Mouse (Mus musculus) left cerebral cortex, postnatal 36 days (tissue): Measurements from ENCODE around the gene Sos1. TPM values are rescaled to one million over a fixed set of nuclear protein-coding genes. Genes with fewer than 3 reads are reported as not detected.

ENCODE experiments used
- DNase-seq, 2 experiments: peaks; one replicate each; pipeline ENCODE4 v3.0.0; 2021 to 2022; ENCODE audit warnings: low spot score in 2 of 2, mixed read lengths in 1 of 2
- intact Hi-C: fragments of 180-260 bp; cut with DNase I; formaldehyde crosslinking; loops from one replicate; pipeline ENCODE4 v1.15.1; 2025
- total RNA-seq, 2 experiments: library from RNA; stranded (reverse); gene quantifications; 2 replicates each; pipeline ENCODE4 v1.2.3; 2021

Gene Sos1
- total RNA-seq, 2 experiments from 2014 or later, result 29.8 to 33.6 TPM

DNA sequence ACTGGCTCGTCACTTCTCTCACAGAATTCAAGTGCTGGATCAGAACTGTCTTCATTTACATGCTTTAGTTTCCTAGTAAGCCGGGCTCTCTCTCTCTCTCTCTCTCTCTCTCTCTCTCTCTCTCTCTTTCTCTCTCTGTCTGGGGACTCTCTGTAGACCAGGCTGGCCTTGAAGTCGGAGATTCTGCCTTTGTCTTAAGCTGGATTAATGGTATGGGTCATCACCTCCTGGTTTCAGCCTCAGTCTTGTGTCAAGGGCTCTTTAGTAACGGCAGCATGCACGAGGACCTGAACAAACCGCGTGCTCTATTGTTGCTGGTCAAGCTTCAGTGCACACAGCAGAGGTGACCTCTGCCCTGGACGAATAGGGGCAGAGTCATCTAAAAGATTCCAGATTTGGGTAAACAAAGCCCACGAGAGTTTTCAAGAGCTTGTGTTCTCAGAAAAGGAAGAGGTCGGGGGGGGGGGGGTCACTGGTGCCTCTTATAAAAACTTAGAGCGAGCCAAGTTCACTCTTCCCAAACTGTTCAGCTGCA is 133.6 kb downstream of the Sos1 start:
- DNase-seq, result no peak
- intact Hi-C loops, result no loop called here

DNA sequence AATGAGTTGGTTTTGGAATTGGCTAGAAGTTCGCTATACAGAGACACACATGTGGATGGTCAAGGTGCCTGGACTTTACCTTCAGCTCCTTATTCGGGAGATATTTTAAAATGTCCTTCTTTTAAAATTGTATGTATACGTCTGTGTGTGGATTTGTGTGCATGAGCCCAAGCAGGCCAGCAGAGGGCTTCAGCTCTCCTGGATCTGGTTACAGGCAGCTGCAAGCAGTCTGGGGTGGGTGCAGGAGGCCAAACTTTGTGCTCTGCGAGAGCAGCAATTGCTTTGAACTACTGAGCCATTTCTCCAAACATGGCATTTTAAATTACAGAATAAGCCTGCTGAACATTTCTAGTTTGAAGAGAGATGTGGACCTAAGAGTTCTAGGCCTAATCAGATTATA is 135.0 kb downstream of the Sos1 start:
- DNase-seq, result no peak
- intact Hi-C loops, result no loop called here

Other genes starting within 250 kb of the Sos1 start
- gene Morn2, start 190.2 kb downstream of the Sos1 start, total RNA-seq, result 10 to 100 TPM; 16.5 to 18.3 TPM
- gene Dhx57, start 190.0 kb downstream of the Sos1 start, total RNA-seq, result 10 to 100 TPM; 35.8 to 46.1 TPM
- gene Arhgef33, start 173.0 kb downstream of the Sos1 start, total RNA-seq, result 1 to 10 TPM; 2.4 to 3.4 TPM
- 1 to 10 TPM; 1.3 to 2.2 TPM for gene Gm10190, start 106.9 kb downstream of the Sos1 start, total RNA-seq
- 10 to 100 TPM; 19.8 to 22.0 TPM for gene Cdkl4, start 97.4 kb upstream of the Sos1 start, total RNA-seq
- 10 to 100 TPM; 63.1 to 69.2 TPM for gene Map4k3, start 248.0 kb upstream of the Sos1 start, total RNA-seq